Mouse (Mus musculus) liver, postnatal 0 days (tissue): ENCODE measurements at regions not wholly inside any gene's neighbourhood (a gene's known extent, or its start where the extent isn't known, plus 50 kb on each side); places are given as distances from the start of the nearest gene placed in this dataset.

Experiments
- CTCF ChIP-seq: sonication (generic); IDR thresholded peaks from 2 replicates; pipeline ENCODE4 v1.5.1; 2016; ENCODE audit warnings: antibody characterized with exemption, low read depth
- EP300 ChIP-seq: IDR thresholded peaks from 2 replicates; pipeline ENCODE4 v1.6.1; 2016; ENCODE audit warnings: antibody characterized with exemption, low read depth, mild to moderate bottlenecking

GRCm38 (mm10) chr12:45125866-45126265, 51.4 kb upstream of the Stxbp6 start:
- TF ChIP-seq CTCF (no peak), EP300 (no peak)
